Mouse (Mus musculus): ENCODE data around the gene Pcnx.

- TF ChIP-seq CTCF (IDR thresholded peaks at IDR 0.05; ENCODE audit: low read depth, low read length): no peak
- no peak for TF ChIP-seq POLR2A (IDR thresholded peaks at IDR 0.05; ENCODE audit: borderline replicate concordance, low read depth, low read length)
These were observed 115.0 kb downstream of the Pcnx start for GRCm38 (mm10) chr12:81974806-81975205.
